Mouse (Mus musculus): ENCODE data around the gene Trpm8.

Gene Trpm8

DNA sequence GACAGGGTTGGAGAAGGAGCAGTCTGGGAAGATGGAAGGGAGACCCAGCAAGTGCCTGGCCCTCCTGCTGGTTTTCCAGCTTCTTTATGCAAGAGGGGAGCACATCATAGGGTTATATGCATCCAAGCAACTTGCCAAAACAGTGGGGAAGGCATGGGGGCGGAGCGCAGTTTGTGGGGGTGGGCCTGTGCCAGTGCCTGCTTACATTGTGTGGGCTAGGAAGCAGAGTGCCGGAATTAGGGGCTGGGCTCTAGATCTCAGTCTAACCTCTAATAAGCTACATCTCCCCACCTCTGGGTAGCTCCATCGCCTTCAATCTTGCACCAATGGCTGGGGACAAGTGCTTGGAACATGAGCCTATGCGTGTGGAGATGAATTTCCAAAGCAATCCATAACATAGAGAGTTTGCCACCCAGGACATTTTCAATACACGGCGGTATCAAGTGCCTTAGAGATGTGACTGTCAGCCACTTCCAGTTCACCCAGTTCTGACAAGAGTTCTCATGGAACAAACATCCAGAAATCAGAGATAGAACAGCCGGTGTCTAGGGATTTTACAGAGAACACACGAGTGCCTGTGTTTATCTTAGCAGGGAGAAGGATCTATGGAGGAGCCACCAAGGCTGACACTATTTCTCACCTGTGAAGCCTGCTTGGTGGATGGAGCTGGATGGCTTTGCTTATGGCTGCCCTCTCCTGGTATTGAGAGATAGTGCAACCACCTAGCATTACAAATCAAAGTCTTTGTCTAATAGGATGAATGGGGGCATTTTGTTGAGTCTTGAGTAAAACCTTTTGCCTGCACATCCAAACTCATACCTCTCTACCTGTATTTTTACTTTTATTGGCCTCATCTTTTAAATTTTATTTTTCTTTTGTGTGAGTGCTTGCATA is 23.9 kb downstream of the Trpm8 start:
- DNase-seq (ENCODE audit: low spot score) = no peak

DNA sequence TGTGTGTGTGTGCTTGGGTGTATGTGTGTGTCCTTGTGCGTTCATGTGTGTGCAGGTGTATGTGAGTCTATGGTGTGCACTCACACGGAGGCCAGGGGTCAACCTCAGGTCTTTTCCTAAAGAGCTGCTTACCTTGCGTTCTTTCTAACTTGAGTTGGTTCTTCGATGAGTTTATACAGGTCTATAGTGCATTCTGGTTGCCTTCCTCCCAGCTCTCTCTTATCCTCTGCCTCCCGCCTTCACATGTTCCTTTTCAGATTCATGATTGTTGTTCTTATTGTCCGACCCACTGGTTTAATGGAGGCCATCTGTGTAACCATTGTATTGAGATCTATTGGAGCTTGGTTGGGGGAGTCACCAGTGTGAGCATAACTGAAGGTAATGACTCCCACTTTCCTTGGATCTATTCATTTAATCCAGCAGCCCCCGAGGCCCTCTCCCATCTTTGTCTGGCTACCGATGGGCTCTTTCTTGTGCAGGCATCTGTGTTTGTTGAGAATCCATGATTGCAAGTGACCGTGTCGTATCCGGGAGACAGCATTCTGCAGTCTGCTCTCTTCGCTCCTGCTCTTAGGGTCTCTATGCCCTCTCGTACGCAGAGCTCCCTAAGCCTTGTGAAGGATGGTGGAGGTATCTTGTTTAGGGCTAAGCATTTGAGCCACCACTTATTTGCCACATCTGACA is 24.7 kb downstream of the Trpm8 start:
- no peak for DNase-seq (ENCODE audit: low spot score)

DNA sequence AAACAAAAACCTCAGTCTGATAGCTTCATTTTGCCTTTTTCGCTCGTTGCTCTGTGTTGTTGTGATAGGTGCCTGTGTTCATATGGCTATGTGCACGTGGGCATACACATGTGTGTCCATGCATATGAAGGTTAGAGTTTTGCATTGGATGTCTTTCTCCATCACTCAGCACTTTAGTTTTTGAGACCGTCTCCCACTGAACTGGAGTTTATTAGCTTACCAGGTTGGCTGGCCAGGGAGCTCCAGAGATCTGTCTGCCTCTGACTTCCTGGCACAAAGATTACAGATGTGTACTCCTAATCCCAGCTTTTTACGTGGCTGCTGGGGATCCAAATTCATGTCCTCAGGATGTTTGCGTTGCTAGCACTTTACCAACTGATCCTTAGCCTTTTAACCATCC is 26.3 kb downstream of the Trpm8 start:
- DNase-seq (ENCODE audit: low spot score) = no peak

DNA sequence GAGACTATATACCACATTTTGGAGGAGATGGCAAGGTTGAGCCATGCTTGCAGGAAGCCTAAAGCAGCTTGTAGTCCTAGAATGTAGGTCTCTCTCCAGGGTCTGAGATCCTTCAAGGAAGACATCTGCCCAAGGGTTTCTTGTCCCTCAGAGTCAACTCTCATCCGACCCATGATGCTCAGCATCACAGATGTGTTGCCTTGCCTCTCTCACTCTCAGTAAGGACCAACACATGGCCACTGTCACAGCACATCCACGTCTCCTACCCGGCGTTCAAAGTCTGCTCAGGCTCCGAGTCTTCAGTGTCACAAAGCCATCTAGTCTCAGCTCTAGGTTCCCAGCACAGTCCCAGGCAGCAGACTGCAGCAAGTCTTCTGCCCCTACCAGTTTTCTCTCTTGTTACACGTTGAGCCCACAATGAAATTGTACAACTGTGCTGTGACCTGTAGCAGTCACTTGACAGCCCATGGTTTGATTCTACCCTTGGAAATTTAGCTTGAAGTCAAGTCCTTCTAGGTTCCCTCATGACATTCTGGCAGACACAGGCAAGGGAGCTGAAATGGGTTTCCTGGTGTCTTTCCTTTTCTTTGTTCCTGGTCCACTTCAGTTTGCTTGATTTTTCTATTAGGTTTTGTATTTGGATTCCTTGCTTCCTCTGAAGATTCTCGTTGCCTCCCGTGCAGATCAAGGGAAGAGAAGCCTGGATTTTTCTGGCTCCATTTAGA is 27.0 kb downstream of the Trpm8 start:
- DNase-seq (ENCODE audit: low spot score) = no peak

DNA sequence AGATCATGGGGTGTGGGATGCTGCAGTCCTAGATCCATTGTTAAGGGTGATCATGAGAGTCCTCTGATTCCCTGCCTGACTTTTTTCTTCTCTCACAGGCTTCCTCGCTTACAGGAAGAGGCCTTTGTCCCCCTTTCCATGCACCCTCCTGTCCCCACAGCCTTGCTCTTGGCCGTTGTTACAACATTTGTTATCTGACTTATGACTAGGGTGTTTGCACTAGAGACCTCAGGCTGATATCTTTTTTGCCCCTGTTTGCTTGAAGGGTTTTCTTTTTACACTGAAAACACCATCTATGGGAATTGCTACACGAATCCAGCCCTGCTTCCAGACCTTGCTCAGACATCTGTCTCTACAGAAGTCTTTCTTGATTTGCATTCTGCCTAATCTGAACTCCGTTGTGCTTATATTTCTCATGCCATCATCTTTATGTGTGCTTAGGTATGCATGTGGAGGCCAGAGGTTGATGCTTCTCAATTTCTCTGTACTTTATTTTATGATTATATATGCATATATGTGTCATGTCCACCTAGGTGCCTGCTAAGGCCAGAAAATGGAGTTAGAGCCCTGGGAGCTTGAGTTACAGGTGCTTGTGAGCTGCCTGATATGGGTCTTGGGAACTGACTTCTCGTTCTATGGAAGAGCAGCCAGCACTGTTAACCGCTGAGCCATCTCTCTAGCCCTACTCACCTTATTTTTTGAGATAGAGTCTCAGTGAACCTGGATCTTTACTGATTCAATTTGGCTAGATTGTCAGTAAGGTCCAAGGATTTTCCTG is 27.7 kb downstream of the Trpm8 start:
- DNase-seq (ENCODE audit: low spot score) = no peak

DNA sequence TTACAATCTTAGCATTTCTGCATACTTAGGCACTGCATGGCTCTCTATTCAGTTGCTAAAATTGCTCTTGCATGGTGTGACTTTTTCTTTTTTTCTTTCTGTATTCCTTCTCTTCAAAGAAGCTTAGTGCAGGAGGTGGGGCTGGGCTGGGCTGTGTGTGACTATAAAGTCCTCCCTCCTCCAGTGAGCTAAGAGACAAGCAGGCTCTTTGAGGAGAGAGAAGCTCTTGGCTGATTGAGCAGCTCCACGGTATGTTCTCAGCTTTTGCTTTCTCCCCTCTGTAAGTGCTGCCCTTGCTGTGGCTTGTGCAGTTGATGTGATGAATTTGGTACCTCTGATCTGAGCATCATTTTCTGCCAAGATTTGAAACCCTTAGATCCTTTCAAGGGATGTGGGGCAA is 29.1 kb downstream of the Trpm8 start:
- no peak for DNase-seq (ENCODE audit: low spot score)

DNA sequence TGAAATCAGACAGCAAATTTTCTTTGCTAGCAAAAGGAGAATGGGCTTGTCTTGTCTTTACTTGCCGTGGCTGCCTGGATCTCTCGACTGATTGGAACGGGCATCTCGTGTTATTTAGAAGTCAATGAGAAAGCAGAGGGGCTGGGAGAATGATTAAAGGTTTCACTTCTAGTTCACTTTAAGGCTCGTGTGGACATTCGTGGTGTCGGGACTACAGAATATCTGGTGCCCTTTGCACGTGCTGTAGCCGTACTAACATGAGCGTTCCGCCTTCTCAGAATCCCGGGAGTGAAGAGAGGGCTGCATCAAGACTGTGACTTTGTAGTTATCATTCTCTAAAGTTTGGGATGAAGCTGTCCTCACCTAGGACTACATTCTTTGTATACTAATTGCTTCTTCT is 29.7 kb downstream of the Trpm8 start:
- DNase-seq (ENCODE audit: low spot score) = no peak

DNA sequence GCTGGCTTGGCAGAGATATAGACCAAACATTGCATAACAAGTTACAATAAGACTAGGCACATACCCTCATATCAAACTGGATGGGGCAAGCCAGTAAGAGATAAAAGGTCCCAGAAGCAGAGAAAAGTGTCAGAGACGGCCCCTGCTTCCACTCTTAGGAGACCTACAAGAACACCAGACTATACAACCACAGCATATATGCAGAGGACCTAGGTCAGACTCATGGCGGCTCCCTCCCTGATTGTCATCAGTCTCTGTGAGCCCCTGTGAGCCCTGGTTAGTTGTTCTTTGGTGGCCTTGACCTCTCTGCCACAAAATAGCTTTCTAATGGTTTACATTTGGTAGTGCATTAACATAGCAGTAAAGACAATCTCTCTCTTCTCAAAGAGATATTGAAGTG is 31.6 kb downstream of the Trpm8 start:
- no peak for DNase-seq (ENCODE audit: low spot score)

DNA sequence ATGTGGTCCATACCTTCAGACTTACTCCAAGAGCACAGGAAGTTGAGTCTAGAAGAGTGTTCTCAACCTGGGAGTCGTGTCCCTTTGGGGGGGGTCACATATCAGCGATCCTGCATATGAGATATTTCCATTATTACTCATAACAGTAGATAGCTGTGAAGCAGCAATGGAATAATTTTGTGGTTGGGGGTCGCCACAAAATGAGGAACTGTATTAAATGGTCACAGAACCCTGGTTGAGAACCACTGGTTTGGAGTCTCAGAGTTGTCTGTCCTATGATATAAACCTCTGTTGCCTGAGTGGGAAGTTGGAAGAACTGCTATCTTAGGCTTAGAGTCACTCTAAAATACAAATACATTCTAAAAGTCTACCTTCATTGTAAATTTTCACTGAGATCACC is 32.4 kb downstream of the Trpm8 start:
- no peak for DNase-seq (ENCODE audit: low spot score)

DNA sequence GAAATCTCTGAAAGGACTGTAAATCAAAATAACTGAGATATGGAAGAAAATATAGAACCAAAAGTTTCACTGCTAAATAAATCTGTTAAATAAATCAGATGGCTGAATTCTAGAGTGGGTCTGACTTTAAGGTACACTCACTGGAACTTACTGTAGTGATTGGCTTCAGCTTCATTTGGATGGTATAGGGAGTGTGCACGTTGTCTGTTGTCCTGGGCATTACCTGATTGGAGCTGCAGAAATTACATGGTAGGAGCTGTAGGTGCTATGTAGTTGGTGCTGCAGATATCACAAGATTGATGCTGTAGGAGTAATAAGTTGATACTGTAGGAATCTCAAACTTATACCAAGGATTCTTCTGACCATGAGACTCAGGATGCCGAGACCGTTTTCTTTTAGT is 32.9 kb downstream of the Trpm8 start:
- DNase-seq (ENCODE audit: low spot score) = no peak

DNA sequence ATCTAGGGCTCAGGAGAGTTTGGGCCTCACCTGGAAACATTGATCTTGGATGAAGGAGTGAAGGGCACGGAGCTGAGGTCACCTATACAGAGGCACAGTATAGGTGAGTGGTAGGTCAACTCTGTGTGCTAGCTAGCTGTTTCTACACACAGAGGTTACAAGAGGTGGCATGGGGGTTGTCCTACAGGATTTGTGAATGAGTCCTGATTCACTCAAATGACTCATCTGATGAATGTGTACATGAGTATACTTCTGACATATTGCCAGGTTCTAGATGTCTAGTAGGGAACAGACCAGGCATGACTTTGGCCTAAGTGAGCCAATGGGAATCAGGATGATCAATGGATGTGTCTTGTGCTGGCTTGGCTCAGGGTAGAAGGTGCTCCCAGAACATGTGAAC is 39.8 kb downstream of the Trpm8 start:
- DNase-seq (ENCODE audit: low spot score) = no peak

DNA sequence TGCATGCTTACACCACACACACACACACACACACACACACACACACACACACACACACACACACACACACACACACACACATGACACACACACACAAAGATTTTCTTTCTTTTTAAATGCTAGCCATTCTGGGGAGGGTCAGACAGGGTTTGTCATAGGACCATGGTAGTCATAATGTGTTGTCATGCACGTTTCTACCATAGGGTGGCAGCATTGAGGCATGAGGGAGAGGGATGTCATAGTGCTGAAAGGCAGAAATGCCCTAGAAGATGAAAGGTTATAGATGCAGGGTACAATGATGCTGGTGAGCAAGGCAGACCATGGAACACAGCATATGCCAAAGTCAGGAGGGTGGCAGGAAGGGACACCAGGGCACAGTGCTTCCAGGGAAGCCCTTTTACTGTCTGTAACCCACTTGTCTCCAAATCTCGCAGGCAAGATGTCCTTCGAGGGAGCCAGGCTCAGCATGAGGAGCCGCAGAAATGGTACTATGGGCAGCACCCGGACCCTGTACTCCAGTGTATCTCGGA is 41.1 kb downstream of the Trpm8 start:
- DNase-seq (ENCODE audit: low spot score) = no peak

DNA sequence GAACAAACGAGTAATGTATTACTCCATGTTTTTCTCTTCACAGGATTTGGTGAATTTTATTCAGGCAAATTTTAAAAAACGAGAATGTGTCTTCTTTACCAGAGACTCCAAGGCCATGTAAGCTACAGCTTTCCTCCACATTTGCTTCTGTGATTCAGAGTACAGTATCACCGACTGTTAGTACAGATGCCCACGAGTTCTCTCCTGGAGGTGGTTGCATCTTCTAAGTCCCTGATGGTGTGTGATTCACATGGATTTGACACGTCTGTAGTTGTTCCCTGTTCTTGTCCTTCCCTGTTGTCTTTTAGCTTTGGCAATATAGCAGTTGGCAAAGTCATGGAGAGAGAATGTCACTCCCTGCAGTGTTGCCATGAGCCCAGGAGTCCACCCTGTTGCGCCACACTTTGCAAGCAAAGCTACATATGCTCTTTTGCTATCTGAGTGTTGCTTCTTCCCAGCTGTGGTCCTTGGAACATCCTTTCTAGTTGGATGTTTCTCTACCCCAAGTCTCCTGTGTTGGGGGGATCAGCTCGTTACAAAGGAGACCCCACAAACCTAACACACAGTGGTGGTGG is 43.4 kb downstream of the Trpm8 start:
- no peak for DNase-seq (ENCODE audit: low spot score)

DNA sequence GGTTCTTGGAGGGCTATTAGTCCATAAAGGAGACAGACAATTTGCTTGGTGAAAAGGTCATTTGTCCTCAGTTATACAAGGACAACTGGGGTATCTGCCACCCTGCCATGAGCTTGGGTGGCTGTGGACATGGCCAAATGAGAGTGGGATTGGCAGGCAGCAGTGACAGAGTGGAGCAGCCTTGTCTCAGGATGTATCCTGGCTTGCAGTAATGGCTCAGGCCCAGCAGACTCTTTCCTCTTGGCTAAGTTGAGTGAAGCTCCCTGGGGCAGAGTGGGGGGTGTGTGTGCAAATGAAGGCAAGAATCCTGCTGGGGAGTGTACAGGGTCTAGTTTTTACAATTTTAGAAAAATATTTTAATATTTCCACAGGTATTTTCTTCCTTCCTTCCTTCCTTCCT is 44.7 kb downstream of the Trpm8 start:
- no peak for DNase-seq (ENCODE audit: low spot score)

DNA sequence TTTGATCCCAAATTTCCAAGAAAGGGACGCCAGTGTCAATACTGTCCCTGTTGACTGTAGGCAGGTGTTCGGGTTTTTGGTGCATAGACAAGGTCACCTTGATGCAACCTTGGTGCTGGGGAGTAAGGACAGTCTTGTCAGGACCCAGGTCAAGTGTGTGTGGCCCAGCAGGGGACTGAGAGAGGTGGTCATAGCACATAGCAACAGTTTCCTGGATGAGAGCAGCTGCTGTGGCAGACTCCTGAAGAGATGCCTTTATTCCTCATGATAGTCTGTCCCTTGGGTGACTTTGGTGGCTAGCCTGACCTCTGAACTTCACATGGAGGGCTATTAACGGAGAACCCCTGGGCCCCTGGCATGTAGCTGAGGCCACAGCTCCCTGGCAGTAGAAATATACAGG is 45.6 kb downstream of the Trpm8 start:
- no peak for DNase-seq (ENCODE audit: low spot score)

DNA sequence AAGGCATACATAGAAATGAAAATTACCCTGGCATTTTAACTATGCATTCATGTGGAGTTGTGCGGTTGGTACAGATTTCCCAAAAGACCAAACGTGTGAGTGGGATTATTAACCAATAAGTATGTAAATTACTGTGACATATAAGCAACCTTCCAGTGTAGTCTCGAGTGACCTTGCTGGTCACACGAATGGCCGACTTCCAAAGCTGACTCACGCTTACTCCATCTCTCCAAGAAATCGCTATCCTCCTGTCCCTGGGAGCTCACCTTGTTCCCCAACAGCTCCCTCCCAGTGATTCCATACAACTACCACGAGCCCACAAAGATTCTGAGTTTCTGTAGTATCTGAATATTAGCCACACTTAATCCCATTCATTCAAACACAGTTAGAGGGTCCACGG is 62.0 kb downstream of the Trpm8 start:
- no peak for DNase-seq (ENCODE audit: low spot score)

DNA sequence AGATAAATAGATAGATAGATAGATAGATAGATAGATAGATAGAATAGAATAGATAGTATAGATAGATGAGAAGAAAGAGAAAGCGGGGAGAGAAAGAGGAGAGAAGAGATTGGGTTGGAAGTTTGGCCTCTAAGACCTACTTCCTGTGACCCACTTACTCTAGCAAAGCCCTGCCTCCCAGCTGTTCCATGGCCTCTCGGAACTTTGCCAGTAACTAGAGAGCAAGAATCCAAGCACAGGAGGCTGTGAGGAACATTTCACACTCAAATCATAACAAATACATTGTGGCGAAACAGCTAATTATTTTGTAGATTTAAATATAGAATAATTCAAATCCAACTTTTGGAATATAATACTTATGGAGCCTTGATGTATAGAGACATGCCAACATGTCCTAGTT is 65.2 kb downstream of the Trpm8 start:
- no peak for DNase-seq (ENCODE audit: low spot score)

DNA sequence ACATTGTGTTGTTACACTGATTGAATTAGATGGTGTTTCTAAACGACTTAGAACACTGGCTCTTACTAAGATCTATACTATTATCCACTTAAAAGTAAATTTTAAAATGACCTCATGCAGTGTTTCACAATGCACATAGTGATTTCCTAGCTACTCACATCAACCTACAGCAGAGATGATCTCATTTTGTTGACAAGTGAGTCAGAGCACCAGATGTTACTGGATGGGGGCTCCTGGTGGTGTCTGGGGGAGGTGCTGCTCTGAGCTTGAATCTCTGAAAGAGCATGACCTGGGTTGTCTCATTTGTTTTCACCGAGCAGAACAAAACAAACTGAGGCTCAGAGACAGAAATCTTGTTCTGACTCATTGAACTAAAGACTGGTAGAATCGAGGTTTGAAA is 68.1 kb downstream of the Trpm8 start:
- no peak for DNase-seq (ENCODE audit: low spot score)

DNA sequence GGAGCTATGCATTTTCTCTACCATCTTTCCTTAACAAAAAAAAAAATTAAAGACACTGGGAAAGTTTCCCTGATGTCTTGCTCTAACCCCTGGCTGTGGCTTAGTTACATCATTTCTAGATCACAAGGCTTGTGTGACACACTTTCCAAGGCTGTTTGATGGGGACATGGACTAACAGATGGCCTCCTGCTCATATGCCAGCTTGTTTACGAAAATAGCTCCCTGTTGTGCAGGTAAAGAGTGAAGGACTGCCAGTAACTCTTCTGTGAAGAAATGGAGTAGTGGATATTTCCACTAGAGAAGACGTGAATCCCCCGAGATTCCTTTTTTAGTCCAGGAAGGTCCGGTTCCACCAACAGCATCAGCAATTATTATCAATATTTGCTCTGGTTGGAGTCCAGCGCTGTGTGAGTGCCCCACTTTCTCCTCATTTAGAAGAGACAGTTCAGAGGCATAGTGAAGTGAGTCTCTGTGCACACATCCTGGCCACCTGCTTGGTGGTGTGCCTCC is 71.1 kb downstream of the Trpm8 start:
- no peak for DNase-seq (ENCODE audit: low spot score)

DNA sequence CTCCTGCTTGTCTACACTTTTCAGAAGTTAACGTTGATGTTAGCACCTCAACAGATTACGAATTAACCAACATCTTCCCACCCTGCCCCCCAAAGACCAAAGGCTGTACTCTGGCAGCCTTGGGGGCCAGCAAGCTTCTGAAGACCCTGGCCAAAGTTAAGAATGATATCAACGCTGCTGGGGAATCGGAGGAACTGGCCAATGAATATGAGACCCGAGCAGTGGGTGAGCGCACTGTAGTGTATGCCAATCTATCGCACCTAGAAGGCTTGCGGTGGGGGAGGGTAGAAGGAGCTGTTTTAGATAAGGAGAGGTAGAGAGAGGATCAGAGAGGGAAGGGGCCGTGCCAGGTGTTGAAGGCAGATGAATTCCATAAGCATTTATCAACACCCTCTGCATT is 73.3 kb downstream of the Trpm8 start:
- no peak for DNase-seq (ENCODE audit: low spot score)

DNA sequence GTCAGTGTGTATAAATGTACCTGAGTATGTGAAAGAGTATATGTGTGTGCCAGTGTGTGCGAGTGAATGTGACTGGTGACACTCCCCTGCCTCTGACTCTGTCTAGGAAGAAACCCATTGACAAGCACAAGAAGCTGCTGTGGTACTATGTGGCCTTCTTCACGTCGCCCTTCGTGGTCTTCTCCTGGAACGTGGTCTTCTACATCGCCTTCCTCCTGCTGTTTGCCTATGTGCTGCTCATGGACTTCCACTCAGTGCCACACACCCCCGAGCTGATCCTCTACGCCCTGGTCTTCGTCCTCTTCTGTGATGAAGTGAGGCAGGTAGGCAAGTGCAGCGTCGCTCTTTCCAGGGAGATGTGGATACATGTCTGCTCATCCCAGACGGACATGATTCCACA is 77.6 kb downstream of the Trpm8 start:
- no peak for DNase-seq (ENCODE audit: low spot score)

All from testis, postnatal 14 days (tissue).